Mouse (Mus musculus) spleen, postnatal 14 days (tissue): ENCODE results near the gene Pde1b.

Experiments used
- DNase-seq, 2 experiments: peaks; one replicate each; pipeline ENCODE4 v3.0.0; 2021 to 2022; ENCODE audit warnings: low spot score in 2 of 2

Gene Pde1b

GRCm38 (mm10) chr15:103551053-103551452 lies 48.2 kb downstream of the Pde1b start:
- no peak for DNase-seq

GRCm38 (mm10) chr15:103552096-103552690 lies 49.4 kb downstream of the Pde1b start:
- peak in 1 of 2 experiments; percentile 11 for DNase-seq

GRCm38 (mm10) chr15:103564981-103565380 lies 62.1 kb downstream of the Pde1b start, which contains the start of gene Glycam1:
TSS of gene Glycam1 (minus strand) at chr15:103565081.
- no peak for DNase-seq
